Mouse (Mus musculus): Measurements from ENCODE around the gene Cd200r1.
"Not testable (repeated sequence)": the region's sequence is repeated elsewhere in the genome, so short reads cannot be mapped to it uniquely, and the experiment has no call there.

Gene Cd200r1

DNA sequence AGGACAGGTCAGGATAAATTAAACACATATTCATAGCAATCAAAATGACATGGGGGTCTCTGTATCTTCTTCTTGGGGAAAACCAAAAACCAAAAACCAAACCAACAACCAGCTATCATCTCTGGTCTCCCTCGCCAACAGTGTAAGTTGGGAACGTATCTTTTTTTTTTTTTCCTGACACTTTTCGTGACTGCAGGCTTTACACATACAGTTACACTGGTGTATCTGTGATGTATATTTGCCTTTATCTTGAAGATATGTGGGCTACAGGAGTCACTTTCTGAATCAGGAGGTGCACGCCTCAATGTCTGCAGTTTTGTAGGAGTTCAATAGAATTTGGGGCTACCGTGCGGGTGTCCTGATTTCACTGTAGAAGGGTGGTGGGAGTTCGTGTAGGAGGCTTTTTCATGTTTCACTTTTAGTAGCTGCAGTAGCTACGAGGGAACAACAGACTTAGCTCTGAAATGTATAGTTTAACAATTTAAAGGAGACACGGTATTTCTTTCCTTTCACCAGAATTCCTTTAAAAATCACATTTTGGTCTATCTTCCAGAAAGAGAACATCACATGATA, 870 bp downstream of the Cd200r1 start:
- DNase-seq (ENCODE audit: low read depth in 1 of 2, low spot score in 2 of 2): no peak

GRCm38 (mm10) chr16:44767506-44767905, 2.0 kb downstream of the Cd200r1 start:
- DNase-seq (ENCODE audit: low read depth in 1 of 2, low spot score in 2 of 2): no peak

GRCm38 (mm10) chr16:44767967-44768366, 2.4 kb downstream of the Cd200r1 start:
- DNase-seq (ENCODE audit: low read depth in 1 of 2, low spot score in 2 of 2): peak in 1 of 2 experiments; percentile 6

DNA sequence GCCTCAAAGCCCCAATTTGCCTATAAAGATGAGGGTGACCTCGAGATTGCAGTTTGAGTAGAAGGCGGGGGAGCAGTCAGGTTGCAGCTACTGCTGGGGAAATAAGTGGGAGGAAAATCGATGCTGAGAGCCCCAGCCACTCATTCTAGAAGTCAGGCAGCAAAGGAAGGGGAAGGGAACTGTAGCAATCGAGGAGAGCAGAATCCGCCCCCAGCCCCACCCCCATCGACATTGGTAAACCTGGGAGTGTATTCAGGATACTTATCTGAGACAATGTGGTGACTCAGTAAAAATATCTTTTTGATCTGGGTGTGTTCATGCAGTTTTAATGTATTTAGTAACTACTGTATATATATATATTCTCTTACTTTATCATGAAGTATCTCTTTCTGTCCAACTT, 7.0 kb downstream of the Cd200r1 start:
- DNase-seq (ENCODE audit: low read depth in 1 of 2, low spot score in 2 of 2): no peak

- DNase-seq (ENCODE audit: low read depth in 1 of 2, low spot score in 2 of 2): no peak
These were observed 8.1 kb downstream of the Cd200r1 start for GRCm38 (mm10) chr16:44773673-44774072.

DNA sequence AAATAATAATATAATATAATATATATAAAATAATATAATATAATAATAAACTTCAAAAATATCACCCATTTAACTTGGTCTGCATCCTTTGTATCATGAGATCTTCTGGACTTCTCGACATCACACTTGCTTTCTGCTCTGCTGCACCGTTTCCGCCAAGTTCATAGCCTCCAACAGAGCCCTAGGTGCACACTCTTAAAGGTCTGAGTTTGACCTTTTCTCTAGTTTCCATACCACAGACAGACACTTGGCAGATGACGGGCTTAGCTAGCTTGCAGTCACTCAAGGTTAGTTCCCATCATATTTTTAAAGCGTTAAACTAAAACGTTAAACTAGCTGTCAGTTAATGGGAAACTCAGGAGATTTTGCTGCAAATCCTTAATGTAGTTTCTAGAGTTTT, 8.7 kb downstream of the Cd200r1 start:
- DNase-seq (ENCODE audit: low read depth in 1 of 2, low spot score in 2 of 2): no peak

DNA sequence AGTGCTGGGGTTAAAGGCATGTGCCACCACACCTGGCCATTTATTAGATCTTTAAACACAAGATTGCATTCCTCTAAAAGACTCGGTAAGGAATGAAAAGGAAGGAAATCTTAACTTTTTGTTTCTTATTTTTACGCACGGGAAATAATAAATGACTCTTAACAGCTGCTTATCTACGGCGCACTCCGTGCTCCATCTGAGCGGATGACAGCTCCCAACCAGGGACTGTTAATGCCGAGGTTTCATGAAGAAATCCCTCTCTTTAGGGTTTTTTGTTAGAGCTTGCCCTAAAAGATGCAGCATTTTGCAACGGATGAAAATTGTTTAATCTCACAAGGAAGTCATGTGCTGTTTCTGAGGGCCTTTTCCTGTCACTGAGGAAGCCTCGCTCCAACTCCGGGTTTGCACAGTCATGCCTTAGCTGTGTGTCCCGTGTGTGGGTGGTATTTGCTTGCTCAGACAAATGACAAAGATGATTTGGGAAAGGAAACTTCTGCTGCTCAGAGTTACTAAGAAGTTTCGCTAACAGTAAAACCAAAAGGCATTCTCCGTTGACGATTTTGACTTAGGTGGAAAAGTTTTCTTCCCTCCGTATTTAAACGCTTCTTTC, 13.1 kb downstream of the Cd200r1 start:
- peak; percentile 19 to 42 for DNase-seq (ENCODE audit: low read depth in 1 of 2, low spot score in 2 of 2)

DNA sequence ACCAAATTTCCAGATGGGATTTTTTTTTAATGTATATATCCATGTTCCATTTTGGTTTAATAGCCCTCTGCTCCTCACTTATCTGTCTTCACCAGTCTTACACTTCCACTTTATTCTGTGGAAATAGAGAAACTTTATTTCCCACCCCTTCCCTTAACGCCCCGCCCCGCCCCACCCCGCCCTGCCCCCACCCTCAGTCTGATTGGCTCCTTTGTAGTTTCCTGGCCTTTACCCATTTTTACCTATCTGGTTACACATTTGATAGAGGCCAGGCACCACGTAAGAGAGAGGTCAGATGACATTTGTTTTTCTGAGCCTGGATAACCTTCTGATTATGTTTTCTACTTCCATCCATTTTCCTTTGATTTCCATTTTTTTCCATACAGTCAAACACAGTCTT, 14.0 kb downstream of the Cd200r1 start:
- DNase-seq (ENCODE audit: low read depth in 1 of 2, low spot score in 2 of 2): no peak

GRCm38 (mm10) chr16:44780751-44781150, 15.2 kb downstream of the Cd200r1 start:
- no peak for DNase-seq (ENCODE audit: low read depth in 1 of 2, low spot score in 2 of 2)

- DNase-seq (ENCODE audit: low read depth in 1 of 2, low spot score in 2 of 2): no peak
These were observed 21.4 kb downstream of the Cd200r1 start for GRCm38 (mm10) chr16:44786934-44787333.

- DNase-seq (ENCODE audit: low read depth in 1 of 2, low spot score in 2 of 2): no peak
These were observed 28.9 kb downstream of the Cd200r1 start for GRCm38 (mm10) chr16:44794416-44794815.

DNA sequence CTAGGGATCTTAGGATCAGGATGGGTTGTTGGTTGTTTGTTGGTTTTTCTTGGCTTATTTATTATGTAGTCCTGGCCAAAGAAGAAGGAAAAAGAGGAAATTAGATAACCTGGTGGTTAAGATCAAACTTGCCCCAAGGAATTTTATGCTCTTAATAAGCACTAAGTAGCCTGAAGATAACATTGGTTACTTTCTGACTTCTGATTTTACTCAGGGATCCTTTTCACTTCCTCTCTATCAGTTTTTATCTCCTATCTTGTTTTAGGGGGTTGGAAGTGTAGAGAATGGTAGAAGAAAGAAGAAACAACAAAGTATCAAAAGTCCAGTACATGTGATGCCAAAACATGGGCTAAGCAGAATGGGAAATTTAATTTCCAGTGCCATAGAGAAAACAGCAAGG, 40.4 kb downstream of the Cd200r1 start:
- DNase-seq (ENCODE audit: low read depth in 1 of 2, low spot score in 2 of 2): no peak

DNA sequence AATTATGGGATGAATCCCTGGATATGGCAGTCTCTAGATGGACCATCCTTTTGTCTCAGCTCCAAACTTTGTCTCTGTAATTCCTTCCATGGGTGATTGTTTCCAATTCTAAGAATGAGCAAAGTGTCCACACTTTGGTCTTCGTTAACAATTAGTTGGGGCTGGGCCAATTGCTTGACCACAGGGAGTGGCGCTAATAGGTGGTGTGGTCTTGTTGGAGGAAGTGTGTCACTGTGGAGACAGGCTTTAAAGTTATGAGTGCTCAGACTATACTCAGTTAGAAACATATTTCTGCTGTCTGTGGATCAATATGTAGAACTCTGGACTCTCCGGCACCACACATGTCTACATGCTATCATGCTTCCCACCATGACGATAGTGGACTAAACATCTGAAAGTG, 44.7 kb downstream of the Cd200r1 start:
- DNase-seq (ENCODE audit: low read depth in 1 of 2, low spot score in 2 of 2): not testable (repeated sequence)

DNA sequence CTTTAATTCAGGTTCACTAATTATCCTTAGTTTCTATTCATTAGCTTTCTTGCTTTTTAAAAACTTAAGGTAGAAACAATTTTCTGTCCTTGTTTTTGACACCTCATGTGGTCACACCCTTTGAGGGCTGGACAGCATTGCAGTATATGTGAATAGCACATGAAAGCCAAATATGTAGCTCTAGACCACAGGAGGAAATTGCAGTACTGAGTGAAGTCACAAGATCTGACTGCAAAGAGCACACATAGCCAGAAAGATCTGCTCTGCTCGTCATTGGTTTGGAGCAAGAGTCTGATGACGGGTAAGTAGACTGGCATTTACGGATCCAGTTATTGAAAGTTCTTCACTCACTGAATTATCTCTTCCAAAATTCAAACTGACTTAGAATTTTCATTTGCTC, 46.0 kb downstream of the Cd200r1 start, which contains the start of gene Cd200r4:
Gene Cd200r4 (plus strand): TSS at position 190 of the 400 bp plus-strand sequence.
- no peak for DNase-seq (ENCODE audit: low read depth in 1 of 2, low spot score in 2 of 2)

DNA sequence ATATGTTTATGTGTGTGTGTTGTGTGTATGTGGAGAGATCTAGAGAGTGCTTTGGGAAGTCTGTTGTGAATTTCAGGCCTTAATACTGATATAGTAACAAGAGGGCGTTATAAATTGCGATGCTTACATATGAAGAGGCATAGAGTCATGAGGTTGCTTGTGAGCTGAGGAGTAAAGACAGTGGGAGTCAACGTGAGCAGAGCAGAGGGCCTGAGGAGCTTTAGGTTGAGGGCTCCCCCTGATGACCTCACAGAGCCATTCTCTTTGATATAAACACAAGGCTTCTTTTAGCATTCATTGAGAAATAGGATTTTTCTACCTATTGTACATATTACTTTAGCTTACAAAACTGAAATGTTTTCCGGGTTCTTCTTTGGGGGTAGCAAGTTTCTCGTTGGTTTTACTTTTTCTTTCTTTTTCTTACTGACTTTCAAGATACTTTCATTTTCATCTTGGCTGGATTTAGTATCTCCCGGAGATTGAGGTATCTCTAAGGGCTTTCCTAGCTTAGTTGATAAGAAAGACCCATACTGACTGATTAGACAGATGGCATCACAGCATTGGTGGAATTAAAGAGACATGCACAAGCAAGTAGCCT, 47.0 kb downstream of the Cd200r1 start:
- no peak for DNase-seq (ENCODE audit: low read depth in 1 of 2, low spot score in 2 of 2)

- DNase-seq (ENCODE audit: low read depth in 1 of 2, low spot score in 2 of 2): no peak
These were observed 52.5 kb downstream of the Cd200r1 start for GRCm38 (mm10) chr16:44818010-44818409.

DNA sequence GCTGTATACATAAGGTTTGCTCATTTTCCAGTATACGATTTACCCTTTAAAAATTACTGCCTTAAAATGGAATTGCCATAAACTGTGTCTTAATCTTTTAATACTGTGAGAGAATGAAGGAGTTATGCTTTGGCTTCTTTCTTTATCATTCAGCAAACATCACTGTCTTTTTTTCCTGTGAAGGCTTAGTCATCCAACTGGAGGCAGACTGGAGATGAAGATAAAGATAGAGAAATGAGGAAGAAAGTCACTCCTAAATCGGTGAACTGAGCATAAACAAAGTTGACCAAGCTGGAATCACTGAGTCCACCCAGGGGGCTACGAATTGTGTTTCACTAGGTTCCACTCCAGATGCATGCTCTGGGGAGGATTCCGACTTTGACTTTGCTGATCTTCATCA, 55.0 kb downstream of the Cd200r1 start:
- no peak for DNase-seq (ENCODE audit: low read depth in 1 of 2, low spot score in 2 of 2)

GRCm38 (mm10) chr16:44832286-44832685, 66.8 kb downstream of the Cd200r1 start:
- no peak for DNase-seq (ENCODE audit: low read depth in 1 of 2, low spot score in 2 of 2)

DNA sequence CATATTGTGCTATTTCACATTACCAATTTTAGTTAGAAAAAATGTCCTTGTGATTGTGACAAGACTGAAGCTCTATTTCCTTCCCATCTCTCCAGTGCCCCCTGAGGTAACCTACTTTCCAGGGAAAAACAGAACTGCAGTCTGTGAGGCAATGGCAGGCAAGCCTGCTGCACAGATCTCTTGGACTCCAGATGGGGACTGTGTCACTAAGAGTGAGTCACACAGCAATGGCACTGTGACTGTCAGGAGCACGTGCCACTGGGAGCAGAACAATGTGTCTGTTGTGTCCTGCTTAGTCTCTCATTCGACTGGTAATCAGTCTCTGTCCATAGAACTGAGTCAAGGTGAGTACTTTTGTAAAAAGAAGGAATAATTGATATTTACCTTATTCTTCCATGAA, 67.7 kb downstream of the Cd200r1 start:
- not testable (repeated sequence) for DNase-seq (ENCODE audit: low read depth in 1 of 2, low spot score in 2 of 2)

All from monocyte, adult 2 months (primary cell).